Mouse (Mus musculus) hindbrain, embryonic 13.5 days (tissue): Measurements from ENCODE around the gene Ddah2. TPM values are rescaled to one million over a fixed set of nuclear protein-coding genes. Genes with fewer than 3 reads are reported as not detected.
"Not testable (repeated sequence)": the region's sequence is repeated elsewhere in the genome, so short reads cannot be mapped to it uniquely, and the experiment has no call there.

Source experiments
- ATAC-seq: fragments of 200-750 bp; cut with Nextera tagmentation; 2 replicates; pipeline ENCODE4 v1.8.0; 2017; ENCODE audit warnings: moderate TSS enrichment; ENCODE audit not compliant: low FRiP score
- H3K27ac ChIP-seq: fragments of 300-500 bp; sonication (generic); 2 replicates; pipeline ENCODE4 v1.5.1; 2015; ENCODE audit warnings: inconsistent platforms, mild to moderate bottlenecking, moderate library complexity
- H3K27me3 ChIP-seq: fragments of 300-500 bp; sonication (generic); 2 replicates; pipeline ENCODE4 v1.6.1; 2015; ENCODE audit warnings: mild to moderate bottlenecking, inconsistent platforms
- H3K36me3 ChIP-seq: fragments of 300-500 bp; sonication (generic); 2 replicates; pipeline ENCODE4 v1.6.1; 2015; ENCODE audit warnings: mild to moderate bottlenecking, inconsistent platforms
- H3K4me1 ChIP-seq: fragments of 300-500 bp; sonication (generic); replicated peaks from 2 replicates; pipeline ENCODE4 v1.6.1; 2015; ENCODE audit warnings: inconsistent platforms
- H3K4me2 ChIP-seq: fragments of 300-500 bp; sonication (generic); 2 replicates; pipeline ENCODE4 v1.6.1; 2015; ENCODE audit warnings: inconsistent platforms, mild to moderate bottlenecking, moderate library complexity
- H3K4me3 ChIP-seq: fragments of 300-500 bp; sonication (generic); 2 replicates; pipeline ENCODE4 v1.5.1; 2015; ENCODE audit warnings: mild to moderate bottlenecking, inconsistent platforms
- H3K9ac ChIP-seq: fragments of 300-500 bp; sonication (generic); 2 replicates; pipeline ENCODE4 v1.6.1; 2015; ENCODE audit warnings: mild to moderate bottlenecking, inconsistent platforms
- H3K9me3 ChIP-seq: fragments of 300-500 bp; sonication (generic); 2 replicates; pipeline ENCODE4 v1.6.1; 2016; ENCODE audit warnings: inconsistent platforms
- WGBS: fragments of 180-500 bp; shearing (Covaris S2); methylation state at CpG from one replicate; pipeline ENCODE4 v1.1.7; 2015; 5-methylcytosine and 5-hydroxymethylcytosine counted together
- polyA plus RNA-seq: library from polyadenylated mRNA; unstranded; fragments of >200 nt; fragmentation: Nextera tagmentation; extraction: Ambion mirVana; gene quantifications from 2 replicates; pipeline ENCODE4 v1.2.1, GENCODE M21; 2015

Ddah2 gene
- polyA plus RNA-seq, 1 experiment from 2014 or later = 426 TPM

DNA sequence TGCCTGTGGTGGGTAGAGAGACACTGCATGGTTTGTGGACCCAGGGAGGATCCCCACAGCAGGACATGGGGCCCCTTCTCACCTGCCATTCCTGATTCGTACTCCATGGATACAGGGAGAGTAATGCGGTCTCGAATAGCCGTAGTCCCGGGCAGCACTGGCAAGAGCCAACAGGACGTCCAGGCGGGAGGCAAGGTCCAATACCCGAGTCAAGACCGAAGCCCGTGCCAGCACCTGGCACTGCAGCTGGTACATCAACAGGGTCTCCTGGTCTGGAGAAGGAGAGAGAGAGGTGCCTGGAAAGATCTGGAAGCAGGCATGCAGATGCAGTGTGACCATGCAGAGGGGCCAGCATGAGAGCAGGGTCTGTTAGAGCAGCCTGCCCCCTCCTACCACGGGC, 27.6 kb upstream of the Ddah2 start:
- ATAC-seq = no peak
- Histone ChIP-seq H3K4me3 (no peak overlapping the region), H3K4me2 (no peak overlapping the region), H3K9ac (no peak overlapping the region), H3K4me1 (peaks cover 23% of the 10 kb centered on the region), H3K36me3 (no peaks in the 10 kb centered on the region), H3K27ac (no peak overlapping the region), H3K27me3 (0 out of 2 replicates have a peak, but pooled peaks cover 3% of the 10 kb centered on the region), H3K9me3 (no peaks in the 10 kb centered on the region)
- 94% methylated on average over 11 of the region's 11 CpGs for WGBS

DNA sequence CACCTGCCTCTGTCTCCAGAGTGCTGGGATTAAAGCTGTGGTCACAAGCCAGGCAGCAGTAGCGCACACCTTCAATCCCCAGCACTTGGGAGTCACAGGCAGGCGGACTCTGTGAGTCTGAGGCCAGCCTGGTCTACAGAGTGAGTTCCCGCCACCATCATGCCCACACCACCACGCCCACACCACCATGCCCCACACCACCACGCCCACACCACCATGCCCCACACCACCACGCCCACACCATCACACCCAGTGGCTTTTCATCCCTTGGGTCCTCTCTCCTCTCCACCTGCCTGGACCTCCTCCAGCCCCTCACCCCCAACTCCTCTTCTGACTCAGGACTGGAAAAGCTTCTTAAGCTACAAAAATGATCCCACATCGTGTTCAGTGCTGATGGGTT, 27.0 kb upstream of the Ddah2 start:
- H3K9me3 ChIP-seq = no peaks in the 10 kb centered on the region
- no peak overlapping the region for H3K9ac ChIP-seq
- WGBS = 93% methylated on average over 7 of the region's 7 CpGs
- no peak overlapping the region for H3K4me3 ChIP-seq
- no peak overlapping the region for H3K27ac ChIP-seq
- no peak for ATAC-seq
- H3K4me2 ChIP-seq = no peak overlapping the region
- H3K27me3 ChIP-seq = 0 out of 2 replicates have a peak, but pooled peaks cover 3% of the 10 kb centered on the region
- H3K4me1 ChIP-seq = peaks cover 20% of the 10 kb centered on the region
- no peaks in the 10 kb centered on the region for H3K36me3 ChIP-seq

DNA sequence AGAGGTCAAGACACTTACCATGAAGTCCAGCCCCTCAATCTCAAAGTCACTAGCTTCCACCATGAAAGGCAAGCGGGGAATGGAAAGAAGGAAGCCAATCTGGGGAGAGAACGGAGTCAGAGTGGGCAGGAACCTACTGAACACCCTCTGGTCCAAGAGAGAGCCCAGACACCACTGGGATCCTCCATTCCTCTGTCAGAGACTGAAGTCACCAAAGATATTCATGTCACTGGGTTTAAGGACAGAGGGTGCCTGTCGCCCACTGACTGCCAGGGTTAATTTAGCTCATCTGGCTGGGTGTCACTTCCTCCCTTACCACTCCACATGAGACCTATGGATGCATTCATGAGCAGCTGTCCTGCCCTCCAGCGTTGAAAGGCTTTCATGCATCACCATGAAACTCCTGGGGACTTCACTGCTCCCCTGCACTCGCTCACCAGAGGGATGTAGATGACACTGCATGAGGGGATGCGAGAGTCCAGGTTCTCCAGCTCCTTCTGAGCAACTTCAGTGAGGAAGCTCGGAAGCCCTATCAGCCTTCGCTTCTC, 26.4 kb upstream of the Ddah2 start:
- Histone ChIP-seq H3K9me3 (no peaks in the 10 kb centered on the region), H3K4me3 (no peak overlapping the region), H3K9ac (no peak overlapping the region), H3K36me3 (no peaks in the 10 kb centered on the region), H3K4me2 (no peak overlapping the region), H3K4me1 (peaks cover 16% of the 10 kb centered on the region), H3K27me3 (0 out of 2 replicates have a peak, but pooled peaks cover 3% of the 10 kb centered on the region), H3K27ac (no peak overlapping the region)
- 72% methylated on average over 8 of the region's 8 CpGs for WGBS
- no peak for ATAC-seq

DNA sequence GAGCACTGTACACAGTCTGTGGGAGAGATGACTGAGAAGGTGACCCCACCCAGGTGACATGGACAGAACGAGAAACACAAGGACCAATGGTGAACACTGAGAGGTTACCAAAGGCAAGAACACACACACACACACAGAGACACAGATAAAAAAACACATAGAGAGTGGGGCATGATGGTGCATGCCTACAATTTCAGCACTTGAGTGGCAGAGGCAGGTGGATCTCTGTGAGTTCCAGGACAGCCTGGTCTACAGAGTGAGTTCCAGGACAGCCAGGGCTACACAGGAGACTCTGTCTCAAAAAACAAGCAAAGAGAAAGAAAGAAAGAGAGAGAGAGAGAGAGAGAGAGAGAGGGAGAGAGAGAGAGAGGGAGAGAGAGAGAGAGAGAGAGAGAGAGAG, 25.1 kb upstream of the Ddah2 start:
- not testable (repeated sequence) for H3K9ac ChIP-seq, H3K4me2 ChIP-seq, H3K4me3 ChIP-seq, H3K9me3 ChIP-seq, H3K36me3 ChIP-seq, ATAC-seq, H3K27me3 ChIP-seq, H3K27ac ChIP-seq
- H3K4me1 ChIP-seq = peaks cover 11% of the 10 kb centered on the region
- 69% methylated on average over 1 of the region's 1 CpGs for WGBS

DNA sequence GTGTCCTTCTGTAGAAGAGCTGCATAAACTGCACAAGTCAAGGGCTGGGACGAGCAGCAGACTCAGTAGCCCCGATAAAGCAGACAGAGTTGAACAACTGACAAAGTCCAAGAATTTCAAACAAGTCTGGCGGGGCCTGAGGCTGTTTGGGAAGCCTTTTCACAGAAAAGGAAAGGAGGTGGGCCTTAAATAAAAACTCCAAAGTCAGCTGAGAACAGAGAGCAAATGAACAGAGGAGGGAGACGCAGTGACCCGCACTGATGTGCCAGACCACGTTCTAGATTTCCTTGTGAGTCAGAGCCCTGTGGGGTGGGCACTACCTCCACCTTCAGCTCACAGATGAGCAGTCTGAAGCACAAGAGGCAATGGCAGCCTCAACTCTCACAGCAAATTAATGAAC, 23.9 kb upstream of the Ddah2 start:
- H3K4me1 ChIP-seq = peaks cover 5% of the 10 kb centered on the region
- H3K9me3 ChIP-seq = no peaks in the 10 kb centered on the region
- H3K9ac ChIP-seq = no peak overlapping the region
- no peak overlapping the region for H3K4me2 ChIP-seq
- no peak overlapping the region for H3K27ac ChIP-seq
- ATAC-seq = no peak
- no peak overlapping the region for H3K4me3 ChIP-seq
- H3K27me3 ChIP-seq = 0 out of 2 replicates have a peak, but pooled peaks cover 3% of the 10 kb centered on the region
- 82% methylated on average over 6 of the region's 6 CpGs for whole genome bisulfite sequencing
- H3K36me3 ChIP-seq = no peaks in the 10 kb centered on the region

DNA sequence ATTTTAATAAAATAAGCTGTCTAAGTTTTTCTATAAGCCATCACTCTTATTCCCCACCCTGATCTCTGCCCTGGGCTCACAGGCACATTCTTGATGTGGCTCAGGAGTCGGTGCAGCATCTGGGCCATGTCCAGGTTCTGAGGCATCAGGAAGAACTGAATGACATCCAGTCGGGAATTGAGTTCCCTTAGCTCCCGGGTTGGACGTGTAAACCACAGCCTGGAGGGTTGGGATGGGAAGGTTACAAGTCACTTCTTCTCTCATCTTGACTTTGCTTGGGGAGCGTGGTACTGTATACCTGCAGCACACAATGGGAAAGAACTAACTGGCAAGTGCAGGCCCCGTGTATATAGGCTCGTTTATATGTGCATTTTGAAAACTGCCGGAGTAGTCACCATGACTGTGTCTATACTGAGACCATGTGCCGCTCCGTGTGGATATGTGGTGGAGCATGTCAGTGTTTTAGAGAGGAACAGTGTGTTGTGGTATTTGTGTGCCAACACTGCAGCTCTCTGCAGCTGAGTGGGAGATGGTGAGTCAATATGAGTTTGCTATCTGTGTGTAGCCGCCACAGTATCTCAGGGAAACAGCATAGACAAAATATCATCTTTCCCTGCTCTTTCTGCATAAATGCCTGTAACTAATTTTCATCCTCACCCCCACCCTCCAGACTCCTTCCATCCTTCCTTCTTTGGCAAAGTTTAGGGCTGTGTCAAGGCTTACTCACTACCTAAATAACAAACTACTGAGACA, 19.5 kb upstream of the Ddah2 start:
- ATAC-seq = no peak
- H3K36me3 ChIP-seq = no peaks in the 10 kb centered on the region
- WGBS = 91% methylated on average over 11 of the region's 11 CpGs

DNA sequence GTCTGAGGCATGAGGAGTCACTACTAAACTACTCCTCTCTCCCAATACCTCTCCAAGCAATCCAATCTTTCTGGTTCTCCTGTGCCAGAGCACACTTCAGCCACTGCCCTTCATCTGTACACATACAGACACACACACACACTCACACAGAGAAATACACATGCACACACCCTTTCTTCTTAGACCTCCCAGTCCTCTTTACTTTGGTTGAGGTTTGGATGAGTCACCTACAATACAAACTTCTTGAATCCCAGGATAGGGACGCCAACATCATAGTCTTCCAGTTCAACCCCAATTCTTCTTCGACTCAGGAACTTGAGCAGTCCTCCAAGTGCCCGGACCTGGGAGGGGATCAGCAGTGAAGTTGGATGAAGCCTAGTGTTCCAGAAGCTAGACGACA, 15.0 kb upstream of the Ddah2 start:
- no peak overlapping the region for H3K27ac ChIP-seq
- H3K36me3 ChIP-seq = no peaks in the 10 kb centered on the region
- H3K9me3 ChIP-seq = no peaks in the 10 kb centered on the region
- no peak for ATAC-seq
- no peak overlapping the region for H3K9ac ChIP-seq
- no peak overlapping the region for H3K4me3 ChIP-seq
- peaks cover 16% of the 10 kb centered on the region for H3K4me1 ChIP-seq
- no peak overlapping the region for H3K4me2 ChIP-seq
- no peaks in the 10 kb centered on the region for H3K27me3 ChIP-seq
- 88% methylated on average over 4 of the region's 4 CpGs for WGBS

More for the DNA sequence above, 19.5 kb upstream of the Ddah2 start:
- Histone ChIP-seq H3K27ac (no peak overlapping the region), H3K4me1 (no peaks in the 10 kb centered on the region), H3K4me2 (no peak overlapping the region), H3K4me3 (no peak overlapping the region), H3K9ac (no peak overlapping the region), H3K27me3 (no peaks in the 10 kb centered on the region), H3K9me3 (no peaks in the 10 kb centered on the region)

DNA sequence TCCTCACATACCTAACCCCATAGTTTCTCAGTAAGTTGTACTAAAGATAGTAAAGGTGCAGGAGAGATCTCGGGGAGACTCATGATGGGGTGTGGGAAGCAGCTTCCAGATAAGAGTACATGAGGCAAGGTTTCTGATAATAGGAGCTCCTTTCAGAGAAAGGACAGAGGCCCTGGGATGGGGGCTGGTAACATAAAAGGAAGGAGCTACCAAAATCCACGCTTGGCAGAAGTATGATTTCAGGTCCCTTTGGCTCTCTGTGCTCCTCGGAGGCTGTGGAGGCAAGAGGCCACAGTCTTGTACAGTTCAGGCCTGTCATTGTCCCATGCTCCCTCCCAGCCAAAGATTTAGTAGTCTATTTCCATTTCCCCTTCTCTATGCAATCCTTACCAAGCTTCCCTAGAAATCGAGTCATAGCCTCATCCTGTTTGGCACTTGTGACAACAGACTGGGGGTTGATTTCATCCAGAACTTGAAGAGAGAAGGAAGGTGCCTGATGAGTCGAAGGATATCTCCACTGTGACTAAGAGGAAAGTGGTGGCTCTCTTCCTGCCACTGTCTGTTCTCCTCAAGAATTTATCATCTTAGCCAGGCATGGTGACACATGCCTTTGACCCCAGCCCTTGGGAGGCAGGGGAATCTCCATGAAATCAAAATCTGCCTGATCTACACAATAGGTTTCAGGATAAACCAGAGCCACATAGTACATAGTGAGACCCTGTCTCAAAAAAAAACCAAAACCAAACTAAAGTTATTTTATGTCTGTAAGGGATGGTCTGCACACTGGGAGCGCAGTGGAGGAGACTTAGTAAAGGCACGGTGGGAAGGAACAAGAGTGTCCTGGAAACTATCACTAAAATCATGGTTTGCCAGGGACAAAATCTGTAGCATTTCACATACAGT, 13.7 kb upstream of the Ddah2 start:
- H3K36me3 ChIP-seq = no peaks in the 10 kb centered on the region
- no peaks in the 10 kb centered on the region for H3K27me3 ChIP-seq
- 93% methylated on average over 7 of the region's 7 CpGs for WGBS
- peak overlapping the region; percentile 99 for H3K4me2 ChIP-seq
- H3K4me1 ChIP-seq = peaks cover 25% of the 10 kb centered on the region
- H3K27ac ChIP-seq = no peak overlapping the region
- H3K9ac ChIP-seq = no peak overlapping the region
- ATAC-seq = no peak
- H3K4me3 ChIP-seq = no peak overlapping the region
- H3K9me3 ChIP-seq = no peaks in the 10 kb centered on the region

DNA sequence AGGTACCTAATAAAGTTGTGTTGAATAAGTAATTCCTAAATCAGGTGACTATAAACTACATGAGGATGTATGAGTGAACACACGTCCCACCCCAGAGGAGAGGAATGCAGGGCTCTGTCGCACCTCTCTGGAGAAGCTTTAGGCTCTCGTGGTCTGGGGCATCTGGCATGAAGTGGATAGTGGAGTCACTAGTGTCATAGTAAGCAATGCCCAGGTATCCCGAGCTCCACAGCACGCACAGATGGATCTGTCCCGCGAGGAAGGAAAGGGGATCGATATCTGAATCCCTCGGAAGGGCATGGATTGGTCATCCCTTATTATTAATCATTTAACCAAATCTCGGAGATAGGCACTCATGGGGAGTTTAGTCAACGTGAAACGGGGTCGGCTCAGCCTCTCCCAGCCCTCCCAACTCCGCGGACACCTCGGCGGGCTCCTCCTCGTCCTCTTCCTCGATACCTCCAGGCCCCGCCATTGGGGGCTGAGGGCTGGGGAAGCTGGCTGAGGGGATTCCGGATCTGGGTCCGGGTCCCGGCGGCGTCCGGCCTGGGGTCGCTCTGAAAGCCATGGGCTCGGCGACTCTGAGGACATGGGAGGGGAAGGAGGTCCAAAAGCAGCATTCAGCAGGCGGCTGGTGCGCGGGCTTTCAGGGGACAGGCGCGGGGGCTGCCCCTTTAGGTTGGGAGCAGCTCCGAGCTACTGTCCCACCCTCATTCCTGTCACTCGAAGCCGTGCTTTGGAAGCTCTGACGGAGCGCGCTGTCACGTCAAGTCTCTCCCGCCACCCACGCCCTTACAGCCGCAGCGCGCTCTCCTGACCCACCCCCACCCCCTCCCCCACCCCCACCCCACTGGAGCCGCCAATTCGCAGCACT, 12.8 kb upstream of the Ddah2 start:
- Histone ChIP-seq H3K4me1 (peaks cover 27% of the 10 kb centered on the region), H3K27ac (peak overlapping the region; percentile 69), H3K9me3 (no peaks in the 10 kb centered on the region), H3K27me3 (no peaks in the 10 kb centered on the region), H3K9ac (peak overlapping the region; percentile 83), H3K36me3 (no peaks in the 10 kb centered on the region), H3K4me2 (peak overlapping the region; percentile 99), H3K4me3 (peak overlapping the region; percentile 55)
- 6% methylated on average over 47 of the region's 48 CpGs for WGBS
- peak; percentile 79 for ATAC-seq

DNA sequence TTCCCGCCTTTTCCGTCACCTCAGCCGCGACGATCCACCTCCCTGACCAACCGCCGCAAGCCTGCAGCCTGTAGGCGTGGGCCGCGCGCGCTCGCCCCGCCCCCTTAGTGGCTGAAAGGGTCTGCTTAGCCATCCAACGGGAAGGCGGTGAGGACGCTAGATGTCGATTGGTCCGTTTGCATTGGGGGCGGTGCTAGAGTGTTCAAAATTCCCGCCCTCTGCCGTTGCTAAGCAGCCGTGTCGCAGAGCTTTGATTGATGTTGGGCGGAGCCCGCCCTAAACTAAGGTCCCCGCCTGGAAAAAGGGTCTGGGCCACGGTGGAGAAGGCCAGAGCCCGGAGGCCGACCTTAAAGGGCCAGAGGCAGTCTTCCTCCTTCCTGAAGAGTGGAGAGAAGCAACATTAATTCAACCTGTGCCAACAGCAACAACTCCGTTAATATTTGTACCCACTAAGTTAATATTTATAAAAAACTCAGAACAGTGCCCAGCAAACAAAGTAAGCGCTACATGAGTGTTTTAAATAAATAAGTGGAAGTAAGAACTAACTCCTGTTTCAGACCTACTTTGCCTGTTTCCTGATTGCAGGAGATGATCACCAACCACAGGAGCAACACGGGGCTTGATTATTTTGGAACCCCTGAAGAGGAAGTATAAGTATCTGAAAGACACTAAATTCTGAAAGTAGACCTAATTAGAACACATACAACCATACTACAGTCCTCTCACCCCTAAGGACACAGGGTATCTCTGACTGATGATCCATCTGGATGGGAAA, 12.0 kb upstream of the Ddah2 start, which contains the start of gene Msh5:
TSS of gene Msh5 (minus strand) at position 65 of the 775 bp plus-strand sequence.
- Histone ChIP-seq H3K27me3 (no peaks in the 10 kb centered on the region), H3K4me2 (peak within 1 kb of the TSS; percentile 99), H3K36me3 (no peaks in the 10 kb centered on the region), H3K9me3 (no peaks in the 10 kb centered on the region), H3K27ac (peak within 1 kb of the TSS; percentile 69), H3K9ac (peak within 1 kb of the TSS; percentile 83), H3K4me3 (peak within 1 kb of the TSS; percentile 55), H3K4me1 (peaks cover 35% of the 10 kb centered on the region)
- WGBS = 3% methylated on average over 33 of the region's 33 CpGs
- peak; percentile 97 for ATAC-seq

DNA sequence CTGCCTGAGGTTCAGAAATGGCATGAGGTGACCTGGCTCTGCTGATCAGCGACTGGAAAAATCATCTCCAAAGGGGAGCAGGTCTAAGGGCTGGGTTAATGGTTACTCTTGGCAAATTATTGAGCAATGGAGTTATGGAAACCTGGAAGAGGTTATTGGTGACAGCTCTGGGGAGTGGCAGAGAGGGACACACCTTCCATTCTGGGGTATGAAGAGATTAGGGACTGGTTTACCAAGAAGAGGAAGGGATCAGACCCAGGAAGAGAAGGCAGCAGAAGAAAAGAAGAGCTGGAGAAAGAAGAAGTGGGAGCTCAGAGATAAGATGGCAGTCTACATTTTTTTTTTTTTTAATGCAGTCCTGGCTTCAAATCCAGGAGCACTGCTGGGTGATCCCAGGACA, 11.1 kb upstream of the Ddah2 start:
- Histone ChIP-seq H3K36me3 (no peaks in the 10 kb centered on the region), H3K4me1 (peaks cover 43% of the 10 kb centered on the region), H3K4me2 (no peak overlapping the region), H3K9ac (no peak overlapping the region), H3K27ac (peak overlapping the region; percentile 14; the same call in 1 of the 2 replicates), H3K9me3 (no peaks in the 10 kb centered on the region), H3K4me3 (no peak overlapping the region), H3K27me3 (no peaks in the 10 kb centered on the region)
- no peak for ATAC-seq
- WGBS = 58% methylated on average over 1 of the region's 1 CpGs
